In genomic region chr6:128629771-128630739, GRCm38 (mm10) we compare ENCODE assay signal across 8 mouse cellular contexts. TPM values are rescaled to one million over a fixed set of nuclear protein-coding genes. Genes with fewer than 3 reads are reported as not detected.
DNase-seq lines count a peak whose midpoint lies in the region; ATAC-seq lines count a peak whose summit lies in the region.
"Not testable (repeated sequence)": the region's sequence is repeated elsewhere in the genome, so short reads cannot be mapped to it uniquely, and the experiment has no call there.
"Had no signal": no experiment of that assay in that cellular context is flagged by ENCODE, and none has a peak within 500 bp of the region (broad histone marks: within the 10 kb centered on the region; RNA-seq: fewer than 3 reads in every experiment).

No protein-coding gene starts in this region.

- 58% methylated on average over 13 of the region's 13 CpGs for WGBS in embryonic facial prominence, embryonic 12.5 days
- 50% methylated on average over 13 of the region's 13 CpGs for WGBS in heart, embryonic 10.5 days
- WGBS in kidney, embryonic 14.5 days: 51% methylated on average over 13 of the region's 13 CpGs
- WGBS in limb, embryonic 12.5 days: 53% methylated on average over 13 of the region's 13 CpGs
- 52% methylated on average over 13 of the region's 13 CpGs for WGBS in midbrain, embryonic 12.5 days

- ATAC-seq in embryonic facial prominence, embryonic 12.5 days (ENCODE audit: insufficient number of reproducible peaks, insufficient read depth, low FRiP score, low TSS enrichment): peak; percentile 76; the same call in 1 of the 2 replicates
- peak; percentile 87 for ATAC-seq in kidney, embryonic 14.5 days (ENCODE audit: low FRiP score, low TSS enrichment)
- peak; percentile 82 for ATAC-seq in limb, embryonic 12.5 days (ENCODE audit: insufficient number of reproducible peaks, insufficient read depth, low FRiP score, low TSS enrichment, low read depth)
- ATAC-seq in midbrain, embryonic 12.5 days (ENCODE audit: low FRiP score, low read depth): peak; percentile 93

- not testable (repeated sequence) for H3K27me3 ChIP-seq in embryonic facial prominence, embryonic 12.5 days; heart, embryonic 10.5 days (ENCODE audit: insufficient read depth, poor library complexity, severe bottlenecking); kidney, embryonic 14.5 days (ENCODE audit: control insufficient read depth, insufficient read depth, low read length); limb, embryonic 12.5 days; midbrain, embryonic 12.5 days

- H3K27ac ChIP-seq in embryonic facial prominence, embryonic 12.5 days; heart, embryonic 10.5 days; kidney, embryonic 14.5 days (ENCODE audit: low read depth, low read length); limb, embryonic 12.5 days; midbrain, embryonic 12.5 days (replicated peaks): not testable (repeated sequence)

- not testable (repeated sequence) for H3K4me2 ChIP-seq in embryonic facial prominence, embryonic 12.5 days (replicated peaks); kidney, embryonic 14.5 days (replicated peaks; ENCODE audit: low read depth, low read length); limb, embryonic 12.5 days; midbrain, embryonic 12.5 days (replicated peaks)

- H3K9ac ChIP-seq in embryonic facial prominence, embryonic 12.5 days; kidney, embryonic 14.5 days (ENCODE audit: low read depth, low read length); limb, embryonic 12.5 days (replicated peaks); midbrain, embryonic 12.5 days (replicated peaks): not testable (repeated sequence)

- H3K4me3 ChIP-seq in embryonic facial prominence, embryonic 12.5 days; heart, embryonic 10.5 days; kidney, embryonic 14.5 days (ENCODE audit: low read length); limb, embryonic 12.5 days (replicated peaks); midbrain, embryonic 12.5 days: not testable (repeated sequence)

- H3K9me3 ChIP-seq in embryonic facial prominence, embryonic 12.5 days; heart, embryonic 10.5 days; kidney, embryonic 14.5 days (ENCODE audit: control insufficient read depth, low read length); limb, embryonic 12.5 days; midbrain, embryonic 12.5 days: not testable (repeated sequence)

- not testable (repeated sequence) for H3K36me3 ChIP-seq in embryonic facial prominence, embryonic 12.5 days; heart, embryonic 10.5 days; kidney, embryonic 14.5 days (ENCODE audit: control insufficient read depth, insufficient read depth, low read length); limb, embryonic 12.5 days; midbrain, embryonic 12.5 days

- peak; percentile 27 to 41 for DNase-seq in adrenal gland, postnatal 36 days
- peak; percentile 75 for DNase-seq in heart, embryonic 10.5 days (ENCODE audit: low spot score)
- DNase-seq in right cerebral cortex, postnatal 36 days (ENCODE audit: low spot score in 2 of 2): peak; percentile 34 to 40

- not testable (repeated sequence) for H3K4me1 ChIP-seq in embryonic facial prominence, embryonic 12.5 days; heart, embryonic 10.5 days; kidney, embryonic 14.5 days (ENCODE audit: control insufficient read depth, insufficient read depth, low read length); limb, embryonic 12.5 days (replicated peaks); midbrain, embryonic 12.5 days

RNA-seq across cellular contexts. Expression of gene Klrb1a, which starts 6.7 kb away (rescaled TPM):
- not detected for total RNA-seq in adrenal gland, postnatal 36 days (2021)
- polyA plus RNA-seq in embryonic facial prominence, embryonic 12.5 days (2016; fragmentation: Nextera tagmentation; extraction: Ambion mirVana): not detected in 2 replicates
- polyA plus RNA-seq in heart, embryonic 10.5 days (2016; fragmentation: Nextera tagmentation; extraction: Ambion mirVana): not detected in 2 replicates
- 0.46 TPM in 1 of 2 replicates, not detected in the other for polyA plus RNA-seq in kidney, embryonic 14.5 days (2014; fragmentation: Nextera tagmentation; extraction: Ambion mirVana)
- polyA plus RNA-seq in limb, embryonic 12.5 days (2016; fragmentation: Nextera tagmentation; extraction: Ambion mirVana): not detected in 2 replicates
- polyA plus RNA-seq in midbrain, embryonic 12.5 days (2016; fragmentation: Nextera tagmentation; extraction: Ambion mirVana): not detected in 2 replicates
- polyA plus RNA-seq: heart, embryonic 15.5 days had no signal

RNA-seq across cellular contexts. Expression of gene Clec2h, which starts 32.1 kb away (rescaled TPM):
- under 1 TPM in 1 of 2 experiments, not detected in 1; 0.56 TPM for total RNA-seq in adrenal gland, postnatal 36 days (2021)
- polyA plus RNA-seq in embryonic facial prominence, embryonic 12.5 days (2016; fragmentation: Nextera tagmentation; extraction: Ambion mirVana): not detected in 2 replicates
- polyA plus RNA-seq in heart, embryonic 10.5 days (2016; fragmentation: Nextera tagmentation; extraction: Ambion mirVana): not detected in 2 replicates
- 0.11 TPM in 1 of 2 replicates, not detected in the other for polyA plus RNA-seq in kidney, embryonic 14.5 days (2014; fragmentation: Nextera tagmentation; extraction: Ambion mirVana)
- not detected in 2 replicates for polyA plus RNA-seq in limb, embryonic 12.5 days (2016; fragmentation: Nextera tagmentation; extraction: Ambion mirVana)
- polyA plus RNA-seq in midbrain, embryonic 12.5 days (2016; fragmentation: Nextera tagmentation; extraction: Ambion mirVana): not detected in 2 replicates
- polyA plus RNA-seq: heart, embryonic 15.5 days had no signal

RNA-seq across cellular contexts. Expression of gene A2ml1, which starts 48.6 kb away (rescaled TPM):
- not detected for total RNA-seq in adrenal gland, postnatal 36 days (2021)
- polyA plus RNA-seq in embryonic facial prominence, embryonic 12.5 days (2016; fragmentation: Nextera tagmentation; extraction: Ambion mirVana): 0.59 and 0.65 TPM in 2 replicates
- polyA plus RNA-seq in heart, embryonic 10.5 days (2016; fragmentation: Nextera tagmentation; extraction: Ambion mirVana): 0.20 TPM in 1 of 2 replicates, not detected in the other
- 0.26 and 0.30 TPM in 2 replicates for polyA plus RNA-seq in kidney, embryonic 14.5 days (2014; fragmentation: Nextera tagmentation; extraction: Ambion mirVana)
- not detected in 2 replicates for polyA plus RNA-seq in limb, embryonic 12.5 days (2016; fragmentation: Nextera tagmentation; extraction: Ambion mirVana)
- not detected in 2 replicates for polyA plus RNA-seq in midbrain, embryonic 12.5 days (2016; fragmentation: Nextera tagmentation; extraction: Ambion mirVana)
